Mouse (Mus musculus) c-Kit-positive CD71-positive TER-119-positive erythroid progenitor cells, embryonic 14.5 days (primary cell): ENCODE measurements around the gene Nek9.
"Not testable (repeated sequence)": the region's sequence is repeated elsewhere in the genome, so short reads cannot be mapped to it uniquely, and the experiment has no call there.

Experiments used
- DNase-seq: peaks from one replicate; pipeline ENCODE4 v3.0.0-alpha.2; 2013; ENCODE audit warnings: low spot score

The Nek9 gene

DNA sequence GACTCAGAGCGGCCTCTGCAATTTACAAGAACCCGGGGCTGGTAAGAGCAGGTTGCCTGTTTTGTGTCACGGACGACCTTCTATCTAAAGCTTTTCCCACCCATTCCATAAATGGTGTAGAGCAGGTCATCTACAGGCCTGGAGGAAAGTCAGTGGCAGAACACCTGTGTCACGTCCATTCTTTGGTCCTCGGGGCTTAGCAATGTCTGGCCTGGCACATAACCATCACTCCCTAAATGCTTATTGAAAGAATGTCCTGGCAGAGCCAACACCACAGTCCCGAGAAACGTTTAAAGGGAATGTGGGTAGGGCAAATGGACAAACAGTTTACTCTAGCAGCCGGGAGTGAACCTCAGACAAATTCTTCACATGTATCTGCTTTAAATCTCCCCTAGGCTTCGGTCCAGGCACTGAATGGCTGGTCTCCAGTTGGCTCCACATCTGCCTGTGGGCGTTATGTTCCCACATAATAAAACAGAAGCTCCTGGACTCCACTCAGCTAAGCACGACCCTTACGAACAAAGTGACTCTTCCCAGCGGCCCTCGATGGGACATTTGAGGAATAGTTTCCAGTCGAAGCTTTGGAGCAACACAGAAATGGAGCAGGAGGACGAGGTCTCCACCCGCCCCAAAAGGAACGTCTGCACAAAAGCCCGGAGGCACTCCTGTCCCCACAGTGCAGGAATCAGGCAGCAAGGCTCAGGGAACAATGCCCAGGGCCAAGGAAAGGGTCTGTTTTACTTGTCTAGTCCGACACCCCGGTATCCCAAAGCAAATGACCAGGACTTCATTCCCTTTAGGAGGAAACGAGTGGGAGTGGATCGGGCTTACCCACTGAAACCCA is 49.8 kb downstream of the Nek9 start:
- DNase-seq = no peak

DNA sequence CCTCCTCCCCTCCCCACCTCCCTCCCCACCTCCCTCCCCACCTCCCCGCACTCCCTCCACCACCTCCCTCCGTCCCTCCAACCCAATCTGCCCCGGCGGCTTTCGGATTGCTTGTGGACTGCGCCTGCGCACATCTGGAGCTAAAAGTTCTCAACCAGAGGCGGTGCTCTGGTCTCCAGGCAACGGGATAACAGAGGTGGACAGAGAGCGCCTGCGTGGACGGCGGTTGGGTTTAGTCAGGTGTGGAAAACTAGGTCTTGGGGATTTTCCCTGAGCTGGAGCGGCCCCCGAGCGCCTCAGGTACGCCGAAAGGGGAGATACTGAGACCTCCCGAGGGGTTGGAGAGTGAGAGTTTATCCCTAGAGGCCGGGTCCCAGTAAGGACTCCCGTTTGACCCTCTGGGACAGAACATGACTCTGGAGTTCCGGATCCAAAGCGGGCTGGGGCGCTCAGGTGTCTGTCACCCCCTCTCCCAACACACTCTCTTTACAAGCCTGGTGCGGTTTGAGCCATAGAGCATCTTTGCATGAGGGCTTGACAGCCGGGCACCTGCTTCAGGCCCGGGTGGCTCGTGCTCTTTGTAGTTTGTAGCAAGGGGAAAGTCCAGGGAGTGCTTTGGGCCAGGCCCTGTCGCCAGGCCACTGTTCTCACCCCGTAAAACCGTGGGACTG is 50.5 kb downstream of the Nek9 start, which contains the start of gene Zc2hc1c:
Zc2hc1c (plus strand) TSS at position 106 of the 671 bp plus-strand sequence.
- peak; percentile 67 for DNase-seq

DNA sequence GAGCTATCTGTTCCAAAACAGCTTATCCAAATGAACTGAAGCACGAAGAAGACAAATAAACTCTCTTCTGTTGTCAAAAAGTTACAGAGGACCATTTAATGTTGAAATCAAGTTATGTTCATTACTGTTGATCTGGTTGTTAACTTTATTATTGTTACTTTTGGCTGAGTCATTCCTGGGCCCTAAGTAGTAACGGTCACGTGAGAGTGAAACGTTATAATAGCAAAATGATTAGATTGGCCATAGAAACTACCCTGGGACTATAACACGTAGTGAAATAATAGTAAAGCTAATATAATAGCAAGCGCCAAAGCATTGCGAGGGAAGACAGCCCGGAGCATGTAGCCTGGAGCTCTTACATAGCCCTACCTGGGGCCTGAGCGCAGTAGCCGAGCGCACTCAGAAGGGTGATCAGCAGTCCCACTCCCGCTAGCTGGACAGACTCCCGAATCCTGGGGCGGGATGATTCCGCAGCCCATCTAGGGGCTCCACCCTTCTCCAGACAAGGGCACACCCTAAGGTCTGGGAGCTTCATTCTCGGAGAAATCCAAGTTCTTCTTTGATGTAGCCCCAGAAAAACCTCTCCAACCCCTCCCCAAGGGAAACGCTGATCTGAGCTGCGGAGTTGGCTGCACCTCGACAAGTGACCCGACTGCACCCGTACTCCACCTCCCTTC is 51.2 kb downstream of the Nek9 start, which contains the start of gene Acyp1:
Acyp1 (minus strand) TSS at position 630 of the 677 bp plus-strand sequence.
- no peak for DNase-seq

DNA sequence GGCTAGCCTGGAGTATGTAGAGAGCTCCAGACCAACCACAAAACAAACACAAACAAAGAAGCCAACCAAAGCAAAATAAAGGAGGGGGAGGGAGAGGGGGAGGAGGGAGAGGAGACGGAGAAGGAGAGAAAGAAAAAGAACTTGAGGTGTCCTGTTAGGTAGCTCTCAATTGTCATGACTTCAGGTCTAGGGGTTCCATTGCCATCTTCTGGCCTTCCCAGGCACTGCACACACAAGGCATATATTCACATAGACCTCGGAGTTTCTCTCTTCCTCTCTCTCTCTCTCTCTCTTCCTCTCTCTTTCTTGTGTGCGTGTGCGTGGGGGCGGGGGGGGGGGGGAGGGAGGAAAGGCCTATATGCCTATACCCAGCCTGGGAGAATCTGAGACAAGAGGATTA is 52.2 kb downstream of the Nek9 start:
- peak; percentile 47 for DNase-seq

DNA sequence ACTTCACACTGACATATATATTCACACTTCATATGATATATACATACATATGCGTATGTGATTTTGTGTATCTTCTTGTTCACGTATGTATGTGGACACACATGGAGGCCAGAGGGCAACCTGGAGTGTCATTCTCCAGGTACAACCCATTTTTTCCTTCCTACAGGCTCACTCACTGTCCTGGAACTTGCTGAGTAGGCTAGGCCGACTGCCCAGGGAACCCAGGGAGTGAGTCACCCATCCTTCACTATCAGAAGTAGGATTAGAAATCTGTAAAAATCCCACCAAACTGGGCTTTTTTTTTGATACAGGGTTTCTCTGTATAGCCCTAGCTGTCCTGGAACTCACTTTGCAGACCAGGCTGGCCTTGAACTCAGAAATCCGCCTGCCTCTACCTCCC is 54.2 kb downstream of the Nek9 start:
- no peak for DNase-seq

DNA sequence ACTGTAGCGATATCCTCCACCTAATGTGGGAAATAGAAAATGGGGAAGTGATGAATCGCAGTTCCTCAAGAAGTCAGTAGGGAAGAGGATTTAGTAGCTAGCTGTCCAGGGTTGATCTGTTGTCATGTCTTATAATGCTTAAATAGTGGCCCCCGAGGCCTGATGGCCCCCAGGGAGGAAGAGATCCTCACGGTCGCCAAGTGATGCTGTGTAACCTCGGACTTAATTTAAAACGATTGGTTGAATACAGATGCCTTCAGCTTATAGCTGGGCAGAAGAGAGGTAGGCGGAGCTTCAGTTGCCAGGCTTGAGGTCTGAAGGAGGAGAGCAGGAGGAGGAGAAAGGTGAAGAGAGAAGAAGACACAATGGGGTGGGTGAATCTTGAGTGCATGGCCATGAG is 54.8 kb downstream of the Nek9 start:
- no peak for DNase-seq

DNA sequence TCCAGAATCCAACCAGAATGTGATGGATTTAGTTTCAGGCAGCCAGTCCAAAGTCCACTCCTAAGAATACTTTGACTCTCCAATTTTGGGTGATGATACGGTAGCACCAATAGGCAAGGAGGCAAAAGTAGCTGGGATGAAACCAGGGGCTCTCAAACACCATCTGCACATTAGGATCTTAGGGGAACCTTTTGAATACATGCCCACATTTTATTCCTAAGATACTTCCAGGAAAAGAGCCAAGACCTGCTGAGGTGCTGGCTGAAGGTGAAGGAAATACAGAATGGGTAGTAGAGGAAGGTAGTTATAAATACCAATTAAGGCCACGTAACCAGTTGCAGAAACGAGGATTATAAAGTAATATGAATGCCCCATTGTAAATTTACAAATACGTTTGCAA is 57.4 kb downstream of the Nek9 start:
- DNase-seq = not testable (repeated sequence)

DNA sequence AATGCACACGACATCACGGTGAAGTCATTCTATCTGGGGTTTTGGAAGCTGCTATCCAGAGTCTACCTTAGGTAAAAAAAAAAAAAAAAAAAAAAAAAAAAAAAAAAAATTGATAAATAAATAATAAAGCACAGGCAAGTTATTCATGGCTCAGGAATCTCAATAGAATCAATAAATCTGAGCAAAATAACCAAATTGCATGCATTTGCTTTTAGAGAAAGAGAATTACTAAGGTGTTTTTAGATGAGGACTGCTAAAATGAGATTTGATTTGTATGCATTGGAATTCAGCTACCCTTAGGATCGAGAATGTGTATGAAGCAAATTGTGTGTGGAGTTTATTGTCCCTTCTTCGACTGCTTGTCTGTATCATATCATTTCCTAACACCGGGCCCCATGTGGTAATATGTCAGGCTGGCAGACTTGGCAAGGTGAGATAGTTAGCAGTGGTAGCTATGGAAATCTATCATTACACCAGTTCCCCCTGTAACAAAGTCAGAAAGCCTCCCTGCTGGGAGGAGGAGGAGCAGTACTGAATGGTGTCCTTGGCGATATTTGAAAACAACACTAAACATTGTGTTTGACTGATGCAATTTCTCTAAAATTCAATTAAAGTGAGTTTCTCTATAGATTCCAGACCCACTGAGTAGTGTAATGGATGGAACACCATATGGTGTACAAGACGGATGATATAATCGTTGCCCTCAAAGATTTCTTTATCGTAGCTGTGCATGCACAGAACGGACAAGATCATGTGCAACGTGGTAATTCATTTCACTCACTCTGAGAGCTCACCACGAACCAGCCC is 58.1 kb downstream of the Nek9 start:
- DNase-seq = peak; percentile 58

DNA sequence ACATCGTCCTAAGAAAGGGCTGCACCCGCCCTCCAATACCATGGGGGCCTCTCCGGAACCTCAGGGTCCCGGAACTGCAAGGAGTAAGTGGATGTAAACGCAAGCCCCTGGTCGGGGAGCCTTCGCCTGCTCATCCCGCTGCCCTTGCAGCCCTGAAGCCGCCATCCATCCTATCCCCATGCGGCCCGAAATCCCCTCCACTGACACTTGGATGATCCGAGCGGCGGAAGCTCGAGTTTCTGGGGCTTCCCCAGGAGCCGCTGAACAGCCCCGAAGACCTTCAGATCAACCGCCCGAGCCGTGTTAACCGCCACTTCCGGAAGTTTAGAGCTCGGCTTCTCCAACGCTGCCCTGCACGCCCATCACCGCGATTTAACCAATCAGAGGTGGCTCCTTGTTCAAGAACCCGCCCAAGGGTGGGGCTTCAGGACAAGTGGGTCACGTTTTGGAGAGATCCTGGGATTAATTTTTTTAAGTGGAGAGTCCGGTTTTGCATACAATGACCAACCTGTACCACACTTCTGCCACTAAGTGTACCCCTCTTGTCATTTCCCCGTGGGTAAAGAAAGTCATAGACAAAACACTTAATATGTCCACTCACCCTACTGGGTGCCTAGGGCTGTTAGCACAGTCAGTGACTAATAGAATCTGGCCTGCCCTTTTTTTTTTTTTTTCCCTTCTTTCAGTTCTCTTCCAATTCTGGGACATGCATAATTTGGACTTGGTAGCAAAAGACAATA is 58.9 kb downstream of the Nek9 start:
- peak; percentile 99 for DNase-seq

DNA sequence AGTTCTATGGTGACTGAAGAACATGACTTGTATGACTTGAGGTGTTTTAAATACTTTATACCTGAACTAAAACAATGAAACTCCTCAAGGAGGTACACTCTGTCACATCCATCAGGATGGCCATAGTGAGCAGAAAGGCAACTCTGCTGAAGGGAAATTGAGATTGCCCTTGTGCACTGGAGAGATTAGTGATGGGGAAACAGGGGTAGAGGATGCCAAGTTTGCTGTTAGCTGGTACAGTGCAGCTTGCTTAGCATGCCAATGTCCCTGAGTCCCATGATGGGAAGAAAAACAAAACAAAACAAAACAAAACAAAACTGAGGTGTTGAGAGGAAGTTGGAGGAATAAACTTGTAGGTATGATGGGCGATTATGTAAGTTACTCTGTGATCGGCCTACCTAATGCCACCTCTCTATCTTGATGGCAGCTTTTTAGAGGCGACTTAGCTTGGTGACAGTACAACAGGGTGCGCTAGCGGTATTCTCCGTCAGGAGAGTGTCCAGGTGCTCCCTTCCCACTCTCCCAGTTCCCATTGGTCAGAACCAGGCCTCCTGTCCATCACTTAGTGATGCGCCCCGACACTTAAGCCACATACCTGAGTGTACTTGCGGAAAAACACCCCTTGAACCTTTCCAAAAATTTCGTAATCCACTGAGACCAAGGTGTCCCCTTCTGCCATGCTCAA is 59.6 kb downstream of the Nek9 start:
- DNase-seq = peak; percentile 51

DNA sequence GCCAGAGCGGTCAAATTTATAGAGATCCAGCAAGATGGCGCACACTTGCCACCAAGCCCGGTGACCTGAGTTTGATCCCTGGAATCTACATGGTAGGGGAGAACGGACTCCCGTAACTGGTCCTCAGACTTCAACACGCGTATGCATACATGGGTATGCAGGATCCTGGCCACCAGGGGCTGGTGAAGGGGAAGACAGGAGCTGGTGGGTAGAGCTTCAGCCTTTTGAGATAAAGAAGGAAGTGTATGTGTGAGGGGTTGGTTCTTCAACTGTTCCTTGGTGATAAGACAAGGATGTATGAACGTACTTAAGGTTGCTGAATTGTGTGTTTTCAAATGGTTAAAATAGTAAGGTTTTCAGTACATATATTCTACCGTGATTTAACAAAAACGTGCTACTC is 60.2 kb downstream of the Nek9 start:
- peak; percentile 58 for DNase-seq

DNA sequence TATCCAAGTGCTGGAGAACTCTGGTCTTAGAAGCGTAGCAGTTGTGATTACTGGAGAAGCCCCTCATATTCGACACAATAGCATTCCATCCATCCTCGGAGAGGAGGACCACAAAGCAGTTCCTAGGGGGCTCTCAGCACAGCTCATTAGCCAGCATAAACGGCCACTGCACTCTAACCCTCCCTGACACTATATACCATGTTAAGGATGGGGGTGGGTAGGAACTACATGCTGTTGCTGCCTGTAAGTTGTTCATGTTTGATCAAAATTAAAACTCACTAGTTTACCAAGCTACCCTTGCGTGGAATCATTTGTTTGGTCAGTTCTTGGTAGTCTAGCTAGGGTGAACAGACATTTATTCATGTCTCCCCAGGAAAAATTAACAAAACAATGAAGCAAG is 62.9 kb downstream of the Nek9 start:
- no peak for DNase-seq

DNA sequence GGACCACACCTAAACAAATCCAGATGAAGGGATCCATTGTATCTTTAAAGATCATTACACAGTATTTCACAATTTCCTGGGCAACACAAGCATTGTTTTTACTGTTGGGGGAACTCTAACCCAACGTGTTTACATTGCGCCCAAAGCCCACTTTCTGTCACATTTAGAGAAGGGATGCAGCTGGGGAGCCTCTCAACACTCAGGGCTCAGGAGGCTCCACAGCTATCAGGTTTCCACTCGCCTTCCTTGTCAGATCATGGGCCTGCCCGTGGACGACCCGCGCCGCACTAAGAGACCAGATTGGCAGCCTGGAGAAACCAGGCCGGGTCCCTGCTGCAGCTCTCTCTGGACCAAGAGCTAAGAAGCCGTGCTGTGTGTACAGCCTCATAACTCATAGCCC is 65.7 kb downstream of the Nek9 start:
- DNase-seq = no peak

DNA sequence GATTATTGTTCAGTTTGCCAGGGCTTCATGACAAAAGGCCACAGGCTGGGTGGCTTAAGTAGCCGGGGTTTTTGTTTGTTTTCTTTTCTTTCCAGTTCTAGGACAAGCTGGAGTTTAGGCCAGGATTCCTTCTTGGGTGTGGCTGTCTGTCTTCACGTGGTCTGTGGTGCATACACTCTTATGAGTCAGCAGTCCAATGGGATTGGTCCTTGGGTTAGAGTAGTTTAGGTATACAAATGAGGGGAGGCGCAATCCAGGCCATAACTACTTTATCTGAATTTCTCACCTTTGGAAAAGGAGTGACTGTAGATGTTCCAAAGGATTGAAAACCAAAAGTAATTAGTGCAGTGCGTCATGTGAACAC is 67.3 kb downstream of the Nek9 start:
- DNase-seq = no peak

DNA sequence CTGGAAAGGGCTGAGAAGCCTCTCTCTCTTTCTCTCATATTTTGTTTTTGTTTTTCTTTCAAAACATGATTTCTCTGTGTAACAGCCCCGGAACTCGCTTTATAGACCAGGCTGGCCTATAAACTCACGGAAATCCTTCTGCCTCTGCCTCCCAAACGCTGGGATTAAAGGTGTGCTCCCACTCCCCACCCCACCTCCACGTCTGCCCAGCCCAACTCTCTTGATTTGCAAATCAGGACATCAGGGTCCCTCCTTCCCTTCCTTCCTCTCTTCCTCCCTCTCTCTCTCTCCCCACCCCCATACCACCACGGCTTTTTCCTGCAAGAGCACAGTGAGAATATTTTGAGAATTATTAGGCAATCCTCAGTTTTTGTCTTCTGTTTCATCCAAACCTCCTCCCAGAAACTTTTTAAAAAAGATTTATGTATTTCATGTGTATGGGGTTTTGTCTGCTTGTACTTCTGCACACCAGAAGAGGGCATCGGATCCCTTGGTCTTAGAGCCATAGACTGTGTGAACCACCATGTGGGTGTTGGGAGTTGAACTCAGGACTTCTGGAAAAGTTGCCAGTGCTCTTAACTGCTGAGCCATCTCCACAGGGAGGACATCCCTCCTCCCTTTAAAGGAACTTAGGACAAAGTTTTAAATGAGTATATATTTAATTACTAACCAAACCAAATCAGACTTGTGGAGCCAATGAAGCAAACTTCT is 67.9 kb downstream of the Nek9 start:
- DNase-seq = no peak

DNA sequence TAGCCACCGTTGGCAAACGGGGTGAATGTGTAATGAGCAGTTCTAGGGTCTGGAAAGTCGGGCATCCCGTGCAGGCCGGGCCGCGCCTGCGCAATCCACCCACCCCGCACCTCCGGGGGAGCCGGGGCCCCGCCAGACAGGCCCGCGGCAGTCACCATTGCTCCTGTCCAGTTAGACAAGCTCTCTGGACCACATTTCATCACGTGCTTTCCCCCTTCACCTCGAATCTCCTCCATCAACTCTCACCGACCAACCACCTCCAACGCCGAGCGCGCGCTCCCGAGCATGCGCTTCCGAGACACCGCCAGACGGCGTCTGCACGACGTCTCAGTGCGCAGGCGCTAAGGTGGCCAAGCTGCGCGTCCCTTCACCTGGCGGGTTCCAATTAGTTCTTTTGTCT is 68.8 kb downstream of the Nek9 start, which contains the start of gene Mlh3:
Mlh3 (minus strand) TSS at position 281 of the 400 bp plus-strand sequence.
- DNase-seq = peak; percentile 78

DNA sequence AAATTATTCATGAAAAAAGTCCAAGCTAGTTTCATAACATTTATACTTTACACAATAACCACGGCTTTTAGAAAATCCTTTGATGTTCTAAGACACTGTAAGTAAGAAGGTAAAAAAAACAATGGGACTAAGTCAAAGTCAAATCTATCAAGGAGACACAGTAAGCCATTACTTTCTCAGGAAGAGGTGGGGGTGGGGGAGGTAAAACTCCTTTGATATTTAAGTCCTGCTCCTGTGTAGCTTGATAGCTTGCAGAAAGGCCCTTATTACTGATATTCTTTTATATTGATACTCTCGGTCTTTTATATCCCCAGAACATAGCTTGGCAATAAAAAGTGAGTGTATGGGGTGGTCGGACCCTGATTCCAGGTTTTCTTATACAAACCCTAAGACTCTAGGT is 69.3 kb downstream of the Nek9 start:
- DNase-seq = no peak

DNA sequence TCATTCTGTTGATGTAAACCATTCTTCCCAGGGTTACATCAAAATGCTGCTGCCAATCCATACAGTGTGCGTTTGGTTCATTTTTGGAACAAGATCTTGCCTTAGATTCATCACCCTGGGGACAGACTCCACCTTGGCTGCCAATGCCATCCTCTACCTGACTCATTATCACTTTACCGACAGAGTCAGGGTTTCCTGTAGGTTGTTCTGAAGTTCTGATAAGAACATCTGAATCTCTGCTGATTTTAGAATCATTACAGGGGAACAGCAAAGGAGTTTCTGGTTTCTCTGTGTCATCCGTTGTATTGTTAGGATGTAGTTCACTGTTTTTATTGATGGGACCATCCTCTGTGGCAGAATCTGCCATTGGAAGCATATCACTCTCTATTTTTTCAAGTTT is 72.9 kb downstream of the Nek9 start:
- no peak for DNase-seq

DNA sequence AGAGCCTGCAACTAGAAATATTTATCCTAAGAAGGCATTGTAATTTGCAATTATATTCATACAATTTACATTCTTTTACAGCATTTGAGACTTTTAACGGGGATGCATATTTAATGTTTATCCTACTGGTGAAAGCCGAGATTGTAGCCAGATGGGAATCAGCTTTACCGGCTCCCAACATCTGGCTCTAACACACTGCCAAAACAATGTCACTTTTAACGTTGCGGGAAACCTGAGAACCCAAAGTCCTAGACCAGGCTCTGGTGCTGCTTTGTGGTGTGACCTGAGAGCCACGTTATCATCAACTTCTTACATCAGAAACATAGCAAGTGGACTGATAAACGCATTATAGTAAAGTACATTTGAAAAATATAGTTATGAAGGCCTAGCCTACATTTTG is 74.2 kb downstream of the Nek9 start:
- DNase-seq = no peak

DNA sequence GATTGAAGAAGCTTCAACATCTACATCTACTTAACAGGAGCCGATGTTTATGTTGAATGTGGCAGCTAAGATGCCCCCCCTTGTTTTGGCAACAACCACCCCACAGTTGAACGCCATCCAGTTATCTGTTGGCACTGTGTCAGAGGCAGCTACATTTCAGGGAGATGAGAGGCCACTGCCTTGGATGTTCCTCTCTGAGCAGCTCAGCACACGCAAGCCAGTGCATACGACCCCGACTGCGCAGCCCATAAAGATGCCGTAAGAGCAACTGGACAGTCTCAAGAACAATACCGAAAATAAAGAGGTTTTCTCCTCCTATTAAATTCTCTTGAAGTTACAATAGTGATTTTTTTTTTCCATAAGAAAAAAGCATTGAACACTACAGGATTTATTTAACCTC is 74.6 kb downstream of the Nek9 start:
- DNase-seq = no peak
